Mouse (Mus musculus): Measurements from ENCODE around the gene Vav1. TPM values are rescaled to one million over a fixed set of nuclear protein-coding genes. Genes with fewer than 3 reads are reported as not detected.

Vav1 gene
- polyA plus RNA-seq (2016; fragmentation: Nextera tagmentation; extraction: Ambion mirVana): 1.9 and 2.0 TPM in 2 replicates

DNA sequence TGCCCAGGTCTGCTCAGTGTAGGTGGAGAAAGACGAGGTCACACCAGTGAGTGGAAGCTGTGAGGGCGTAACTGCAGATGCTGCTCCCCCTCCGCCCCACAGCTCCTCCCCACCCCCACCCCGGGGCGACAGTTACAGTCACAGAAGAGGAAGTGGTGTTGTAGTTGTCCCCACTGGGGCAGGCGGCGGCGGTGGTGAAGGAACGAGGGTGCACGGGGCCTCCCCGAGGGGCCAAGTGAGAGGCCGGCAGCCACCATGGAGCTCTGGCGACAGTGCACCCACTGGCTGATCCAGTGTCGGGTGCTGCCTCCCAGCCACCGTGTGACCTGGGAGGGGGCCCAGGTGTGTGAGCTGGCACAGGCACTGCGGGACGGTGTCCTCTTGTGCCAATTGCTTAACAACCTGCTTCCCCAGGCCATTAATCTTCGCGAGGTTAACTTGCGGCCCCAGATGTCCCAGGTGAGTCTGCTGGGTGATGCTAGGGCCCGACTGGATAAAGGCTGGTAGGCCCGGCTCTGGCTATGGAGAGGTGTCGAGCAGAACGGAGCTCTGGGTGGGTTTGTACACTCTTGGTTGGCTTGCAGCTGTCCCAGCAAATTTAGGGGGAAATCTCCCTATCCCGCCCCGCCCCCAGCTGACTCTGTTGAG is at the start of gene Vav1:
TSS of gene Vav1 (plus strand) at position 158 of the 648 bp plus-strand sequence.
- Histone ChIP-seq H3K27ac (no peak within 1 kb of the TSS), H3K9ac (no peak within 1 kb of the TSS), H3K9me3 (replicated peaks) (no peaks in the 10 kb centered on the region), H3K4me2 (replicated peaks) (no peak within 1 kb of the TSS), H3K36me3 (no peaks in the 10 kb centered on the region), H3K27me3 (peaks cover 39% of the 10 kb centered on the region), H3K4me3 (no peak within 1 kb of the TSS), H3K4me1 (peaks cover 12% of the 10 kb centered on the region)
- ATAC-seq (ENCODE audit: low FRiP score): no peak
- WGBS: 66% methylated on average over 21 of the region's 26 CpGs

DNA sequence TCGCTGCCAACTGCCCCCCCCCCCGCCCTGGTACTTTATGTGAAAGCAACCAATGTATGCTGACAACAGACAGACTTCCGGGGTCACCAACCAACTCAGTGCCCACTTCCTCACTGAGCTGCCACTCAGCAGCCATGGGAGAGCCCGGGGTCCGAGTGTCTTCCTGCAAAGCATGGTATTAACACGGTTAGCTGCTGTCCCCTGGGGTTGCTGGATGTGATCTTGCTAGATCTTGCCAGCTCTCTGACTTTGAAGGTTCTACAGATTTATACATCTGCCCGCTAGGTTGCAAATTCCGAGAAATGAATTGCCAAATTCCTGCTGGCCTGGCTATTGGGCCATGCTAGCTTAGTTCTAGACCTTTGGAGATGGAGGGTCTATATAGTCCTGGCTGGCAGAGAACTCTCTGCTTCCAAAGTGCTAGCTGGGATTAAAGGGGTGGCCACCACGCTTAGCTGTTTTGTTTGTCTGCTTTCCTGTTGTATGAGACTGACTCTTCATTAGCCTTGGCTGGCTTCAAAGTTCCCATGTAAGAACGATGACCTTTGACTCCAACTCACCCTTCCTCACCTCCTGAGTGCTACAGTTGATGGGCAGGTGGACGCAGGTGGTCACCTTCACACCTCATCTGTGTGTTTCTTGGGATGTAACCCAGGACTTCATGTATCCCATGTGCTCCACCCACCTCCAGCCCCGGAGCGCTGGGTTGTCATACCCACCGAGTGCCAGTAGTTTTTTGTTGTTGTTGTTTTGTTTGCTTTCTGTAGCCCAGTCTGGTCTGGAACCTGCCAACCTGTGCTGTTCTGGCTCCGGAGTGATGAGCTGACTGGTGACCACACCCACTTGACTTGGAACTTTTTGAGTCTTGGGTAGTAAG is 48.8 kb upstream of the Vav1 start:
- Histone ChIP-seq H3K27me3 (no peaks in the 10 kb centered on the region), H3K4me2 (replicated peaks) (no peak overlapping the region), H3K36me3 (peaks cover 7% of the 10 kb centered on the region; the same call in 1 of the 2 replicates), H3K4me3 (no peak overlapping the region), H3K9me3 (replicated peaks) (no peaks in the 10 kb centered on the region), H3K27ac (no peak overlapping the region), H3K4me1 (no peaks in the 10 kb centered on the region), H3K9ac (no peak overlapping the region)
- 78% methylated on average over 15 of the region's 15 CpGs for WGBS
- no peak for ATAC-seq (ENCODE audit: low FRiP score)

DNA sequence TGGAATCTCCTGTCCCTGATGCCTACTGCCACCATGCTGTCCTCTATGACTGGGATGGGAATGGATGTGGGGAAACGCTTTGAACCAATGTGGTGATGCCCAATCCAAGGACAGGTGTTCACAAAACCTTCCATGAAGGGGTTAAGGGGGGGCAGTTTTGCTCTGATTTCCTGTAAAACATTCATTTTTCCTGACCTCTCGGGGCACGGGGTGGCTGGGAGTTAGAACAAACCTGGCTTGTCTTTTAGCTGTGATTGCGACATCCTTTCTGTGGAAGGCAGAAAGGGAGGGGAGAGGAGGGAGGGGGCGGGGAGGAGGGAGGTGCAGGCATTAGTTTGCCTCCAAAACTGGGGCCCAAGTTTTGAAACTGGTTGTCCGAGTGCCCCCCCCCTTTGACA is 48.2 kb upstream of the Vav1 start:
- H3K36me3 ChIP-seq: peaks cover 11% of the 10 kb centered on the region
- no peaks in the 10 kb centered on the region for H3K9me3 ChIP-seq (replicated peaks)
- H3K27ac ChIP-seq: no peak overlapping the region
- 76% methylated on average over 6 of the region's 6 CpGs for WGBS
- no peak for ATAC-seq (ENCODE audit: low FRiP score)
- H3K27me3 ChIP-seq: no peaks in the 10 kb centered on the region
- no peak overlapping the region for H3K9ac ChIP-seq
- no peaks in the 10 kb centered on the region for H3K4me1 ChIP-seq
- H3K4me2 ChIP-seq (replicated peaks): no peak overlapping the region
- H3K4me3 ChIP-seq: no peak overlapping the region

DNA sequence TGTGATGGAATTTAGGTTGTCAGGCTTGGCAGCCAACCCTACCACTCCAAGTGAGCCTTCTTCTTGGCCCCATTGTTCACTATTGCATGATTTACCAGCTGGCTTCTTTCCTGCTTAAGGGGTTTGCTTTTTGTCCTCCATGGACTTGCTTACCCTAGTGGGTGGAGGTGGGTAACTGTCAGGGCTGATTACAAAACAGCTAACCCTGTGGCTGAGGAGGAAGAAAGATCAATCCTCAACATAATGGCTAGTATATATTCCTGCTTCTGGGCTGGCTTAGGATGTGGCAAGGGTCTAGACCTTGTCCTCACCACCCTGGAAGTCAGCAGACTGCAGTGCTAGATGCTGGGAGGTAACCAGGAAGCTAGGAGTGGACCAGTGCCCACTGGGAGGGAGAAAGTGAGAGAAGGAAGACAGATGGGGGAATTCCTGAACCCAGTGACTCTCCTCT is 47.6 kb upstream of the Vav1 start:
- Histone ChIP-seq H3K36me3 (peaks cover 16% of the 10 kb centered on the region), H3K9me3 (replicated peaks) (no peaks in the 10 kb centered on the region)
- no peak for ATAC-seq (ENCODE audit: low FRiP score)

DNA sequence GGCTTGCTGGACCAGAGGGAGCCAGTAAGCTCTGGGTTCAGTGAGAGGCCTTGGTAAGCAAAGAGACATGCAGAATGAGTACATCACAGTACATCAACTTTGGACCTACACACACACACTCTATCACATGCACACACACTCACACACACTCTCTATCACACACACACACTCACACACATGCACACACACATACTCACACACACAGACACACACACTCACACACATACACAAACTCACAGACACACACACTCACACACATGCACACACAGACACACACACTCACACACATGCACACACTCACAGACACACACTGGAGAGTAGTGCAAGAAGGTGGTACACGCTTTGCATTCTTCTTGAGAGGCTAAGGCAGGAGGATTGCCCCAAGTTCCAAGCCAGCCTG is 46.7 kb upstream of the Vav1 start:
- H3K4me1 ChIP-seq: no peaks in the 10 kb centered on the region
- no peak for ATAC-seq (ENCODE audit: low FRiP score)
- 90% methylated on average over 1 of the region's 1 CpGs for WGBS
- no peak overlapping the region for H3K4me3 ChIP-seq
- no peaks in the 10 kb centered on the region for H3K9me3 ChIP-seq (replicated peaks)
- H3K36me3 ChIP-seq: peaks cover 25% of the 10 kb centered on the region
- no peak overlapping the region for H3K9ac ChIP-seq
- H3K27ac ChIP-seq: no peak overlapping the region
- no peak overlapping the region for H3K4me2 ChIP-seq (replicated peaks)
- no peaks in the 10 kb centered on the region for H3K27me3 ChIP-seq

More for the DNA sequence above, 47.6 kb upstream of the Vav1 start:
- H3K4me1 ChIP-seq: no peaks in the 10 kb centered on the region
- no peaks in the 10 kb centered on the region for H3K27me3 ChIP-seq
- no peak overlapping the region for H3K4me2 ChIP-seq (replicated peaks)
- H3K4me3 ChIP-seq: no peak overlapping the region
- no peak overlapping the region for H3K9ac ChIP-seq
- no peak overlapping the region for H3K27ac ChIP-seq

- Histone ChIP-seq H3K27me3 (no peaks in the 10 kb centered on the region), H3K4me3 (no peak overlapping the region), H3K36me3 (peaks cover 33% of the 10 kb centered on the region), H3K4me2 (replicated peaks) (no peak overlapping the region), H3K9me3 (replicated peaks) (no peaks in the 10 kb centered on the region), H3K27ac (no peak overlapping the region), H3K9ac (no peak overlapping the region), H3K4me1 (no peaks in the 10 kb centered on the region)
- no peak for ATAC-seq (ENCODE audit: low FRiP score)
- WGBS: 48% methylated on average over 7 of the region's 7 CpGs
Measured at GRCm38 (mm10) chr17:57233038-57233437, 45.9 kb upstream of the Vav1 start.

GRCm38 (mm10) chr17:57234254-57234928 is 44.5 kb upstream of the Vav1 start:
- Histone ChIP-seq H3K27ac (no peak overlapping the region), H3K9ac (no peak overlapping the region), H3K27me3 (no peaks in the 10 kb centered on the region), H3K9me3 (replicated peaks) (no peaks in the 10 kb centered on the region), H3K4me3 (no peak overlapping the region), H3K4me1 (no peaks in the 10 kb centered on the region), H3K36me3 (peaks cover 35% of the 10 kb centered on the region), H3K4me2 (replicated peaks) (no peak overlapping the region)
- no peak for ATAC-seq (ENCODE audit: low FRiP score)
- 84% methylated on average over 12 of the region's 12 CpGs for WGBS

DNA sequence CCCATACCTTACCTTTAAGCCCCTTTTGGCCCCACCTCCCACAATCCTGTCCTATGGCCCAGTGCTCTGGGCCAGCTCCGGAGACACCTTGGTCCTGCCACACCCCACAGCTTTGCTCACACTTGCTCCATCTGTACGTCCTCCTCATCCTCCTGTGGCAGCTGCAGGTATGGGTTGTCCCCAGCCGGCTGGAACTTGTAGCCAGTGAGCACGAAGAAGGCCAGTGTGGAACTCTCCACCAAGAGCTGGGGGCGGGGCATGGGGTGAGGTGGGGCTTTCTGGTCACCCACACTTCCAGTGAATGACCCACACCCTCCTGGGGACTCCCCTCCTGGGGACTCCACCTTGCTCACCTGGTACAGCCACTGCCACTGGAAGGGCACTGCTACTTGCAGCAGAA is 43.1 kb upstream of the Vav1 start:
- Histone ChIP-seq H3K36me3 (peaks cover 35% of the 10 kb centered on the region), H3K27me3 (no peaks in the 10 kb centered on the region), H3K4me2 (replicated peaks) (no peak overlapping the region), H3K9me3 (replicated peaks) (no peaks in the 10 kb centered on the region), H3K27ac (no peak overlapping the region), H3K4me1 (no peaks in the 10 kb centered on the region), H3K4me3 (no peak overlapping the region), H3K9ac (no peak overlapping the region)
- 92% methylated on average over 5 of the region's 5 CpGs for WGBS
- ATAC-seq (ENCODE audit: low FRiP score): peak; percentile 20; the same call in 1 of the 2 replicates

DNA sequence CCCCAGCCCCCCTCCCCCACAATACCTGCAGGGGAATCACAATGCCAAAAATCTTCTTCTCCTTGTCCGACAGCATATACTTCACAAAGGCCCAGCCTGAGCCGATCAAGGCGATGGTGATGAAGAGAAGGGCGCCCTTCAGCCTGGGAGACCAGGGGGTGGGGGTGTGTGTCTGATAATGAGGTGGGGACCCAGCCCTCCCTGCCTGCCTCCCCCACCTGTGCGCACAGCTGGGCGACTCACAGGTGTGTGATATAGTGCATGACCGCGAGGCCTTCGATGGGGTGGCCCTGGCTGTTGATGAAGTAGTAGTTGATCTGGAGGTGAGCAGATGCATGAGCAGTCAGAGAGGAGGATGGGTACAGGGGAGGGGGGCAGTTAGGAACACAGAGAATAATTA is 41.7 kb upstream of the Vav1 start:
- WGBS: 96% methylated on average over 9 of the region's 9 CpGs
- Histone ChIP-seq H3K27me3 (no peaks in the 10 kb centered on the region), H3K9ac (no peak overlapping the region), H3K27ac (no peak overlapping the region), H3K4me3 (no peak overlapping the region), H3K4me1 (no peaks in the 10 kb centered on the region), H3K36me3 (peaks cover 43% of the 10 kb centered on the region), H3K4me2 (replicated peaks) (no peak overlapping the region), H3K9me3 (replicated peaks) (no peaks in the 10 kb centered on the region)
- ATAC-seq (ENCODE audit: low FRiP score): no peak

GRCm38 (mm10) chr17:57243650-57244370 is 35.1 kb upstream of the Vav1 start:
- no peak overlapping the region for H3K4me2 ChIP-seq (replicated peaks)
- H3K9ac ChIP-seq: no peak overlapping the region
- peaks cover 29% of the 10 kb centered on the region for H3K36me3 ChIP-seq
- WGBS: 67% methylated on average over 10 of the region's 10 CpGs
- H3K27me3 ChIP-seq: no peaks in the 10 kb centered on the region
- no peak overlapping the region for H3K27ac ChIP-seq
- H3K9me3 ChIP-seq (replicated peaks): no peaks in the 10 kb centered on the region
- no peak for ATAC-seq (ENCODE audit: low FRiP score)
- H3K4me3 ChIP-seq: no peak overlapping the region
- H3K4me1 ChIP-seq: peaks cover 17% of the 10 kb centered on the region

DNA sequence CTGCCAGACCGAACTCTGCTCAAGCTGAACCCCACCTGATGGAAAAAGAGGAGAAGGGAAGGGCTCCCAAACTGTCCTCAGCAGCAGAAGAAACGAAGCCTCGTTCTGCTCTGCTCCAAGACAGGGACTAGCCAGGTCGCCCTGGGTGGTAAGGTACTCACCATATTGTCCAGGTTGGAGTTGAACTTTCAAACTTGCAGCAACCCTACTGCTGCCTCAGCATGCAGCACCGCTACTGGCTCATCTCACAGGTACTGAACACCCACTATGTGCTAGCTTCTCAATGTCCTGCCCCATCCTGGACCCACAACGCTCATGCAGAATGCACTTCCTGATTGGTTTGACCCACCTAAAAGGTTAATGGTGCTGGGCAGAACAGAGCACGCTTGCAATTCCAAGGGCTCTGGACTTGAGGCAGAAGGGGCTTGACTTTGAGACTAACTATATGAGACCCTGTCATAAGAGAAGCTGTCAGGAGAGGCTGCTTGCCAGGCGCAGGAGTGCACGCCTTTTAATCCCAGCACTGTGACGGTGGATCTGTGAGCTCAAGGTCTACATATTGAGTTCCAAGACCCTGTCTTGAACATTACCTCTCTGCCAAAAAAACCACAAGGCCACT is 33.5 kb upstream of the Vav1 start:
- no peak overlapping the region for H3K9ac ChIP-seq
- no peak for ATAC-seq (ENCODE audit: low FRiP score)

More for the DNA sequence above, 33.5 kb upstream of the Vav1 start:
- H3K36me3 ChIP-seq: peaks cover 29% of the 10 kb centered on the region
- H3K4me2 ChIP-seq (replicated peaks): no peak overlapping the region
- H3K4me1 ChIP-seq: peaks cover 25% of the 10 kb centered on the region
- H3K4me3 ChIP-seq: no peak overlapping the region
- WGBS: 89% methylated on average over 10 of the region's 10 CpGs
- H3K27ac ChIP-seq: no peak overlapping the region
- no peaks in the 10 kb centered on the region for H3K27me3 ChIP-seq
- H3K9me3 ChIP-seq (replicated peaks): no peaks in the 10 kb centered on the region
